Mouse (Mus musculus): ENCODE data around the gene Capn13.

DNA sequence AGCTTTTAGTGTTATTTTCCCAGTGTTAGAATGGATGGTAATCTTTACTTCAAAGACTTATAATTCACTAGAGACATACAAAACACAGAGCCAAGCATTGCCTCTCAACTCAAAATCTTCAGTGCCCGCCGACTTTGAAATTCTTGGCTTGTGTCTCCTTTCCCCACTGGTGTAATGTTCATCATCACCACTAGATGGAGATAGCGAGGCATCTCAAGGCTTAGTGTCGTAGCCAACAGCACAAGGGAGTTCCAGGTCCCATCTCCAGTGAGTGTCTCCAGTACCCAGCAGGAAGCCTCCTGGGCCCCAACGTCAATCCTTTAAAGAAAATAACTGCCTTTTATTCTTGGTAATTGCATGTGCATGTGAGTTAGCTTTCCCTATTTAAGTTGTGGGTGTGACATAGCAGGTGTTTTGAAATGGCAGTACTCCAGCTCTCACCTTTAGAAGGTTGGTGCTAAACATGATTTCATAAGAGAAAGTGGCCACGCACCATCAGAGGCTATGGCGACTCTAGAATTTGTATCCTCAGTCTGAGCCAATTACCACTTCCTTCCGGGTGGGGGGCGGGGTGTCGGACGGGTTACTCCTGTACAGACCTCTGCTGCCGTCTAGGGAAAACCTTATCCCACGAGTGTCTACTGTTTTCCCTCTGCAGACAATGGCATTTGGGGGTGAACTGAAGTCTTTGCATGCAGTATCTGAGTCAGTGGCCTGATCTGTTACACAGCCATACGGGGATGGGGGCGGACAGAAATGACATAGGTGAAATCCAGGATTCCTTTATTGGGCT lies 99.2 kb downstream of the Capn13 start:
- TF ChIP-seq EP300 (optimal IDR thresholded peaks at IDR 0.05) (no peak), CTCF (IDR thresholded peaks at IDR 0.05; ENCODE audit: low read depth) (peak; percentile 97)

Measured in stomach, postnatal 0 days (tissue).